Mouse (Mus musculus) kidney, adult 2 months (tissue): ENCODE measurements around the gene Des.

Experiments
- CTCF ChIP-seq: fragments of 200-500 bp; conservative IDR thresholded peaks from 2 replicates; pipeline ENCODE4 v1.5.1; 2011; ENCODE audit warnings: low read depth, mild to moderate bottlenecking, control low read depth, low read length, moderate library complexity, mixed read lengths; ENCODE audit not compliant: insufficient read depth, insufficient read length
- POLR2A ChIP-seq: fragments of 200-500 bp; IDR thresholded peaks from one replicate; pipeline ENCODE4 v1.6.1; 2011; ENCODE audit warnings: low read depth, low read length, control low read depth

GRCm38 (mm10) chr1:75373276-75373675 lies 13.1 kb downstream of the Des start:
- no peak for TF ChIP-seq CTCF
- TF ChIP-seq POLR2A, result no peak
